Mouse (Mus musculus) liver, embryonic 12.5 days (tissue): ENCODE data around the gene Kcne1. TPM values are rescaled to one million over a fixed set of nuclear protein-coding genes. Genes with fewer than 3 reads are reported as not detected.
A peak's percentile ranks its signal among the peaks of the same experiment; 100 is the strongest.

Experiments
- ATAC-seq: fragments of 200-750 bp; cut with Nextera tagmentation; 2 replicates; pipeline ENCODE4 v1.8.0; 2017; ENCODE audit warnings: moderate number of reproducible peaks, mild to moderate bottlenecking, moderate library complexity
- H3K27ac ChIP-seq: fragments of 300-500 bp; sonication (generic); 2 replicates; pipeline ENCODE4 v1.5.1; 2016; ENCODE audit warnings: mild to moderate bottlenecking
- H3K27me3 ChIP-seq: fragments of 300-500 bp; sonication (generic); replicated peaks from 2 replicates; pipeline ENCODE4 v1.6.1; 2016; ENCODE audit warnings: mild to moderate bottlenecking, moderate library complexity
- H3K36me3 ChIP-seq: fragments of 300-500 bp; sonication (generic); 2 replicates; pipeline ENCODE4 v1.6.1; 2016; ENCODE audit warnings: mild to moderate bottlenecking, moderate library complexity
- H3K4me1 ChIP-seq: fragments of 300-500 bp; sonication (generic); 2 replicates; pipeline ENCODE4 v1.6.1; 2016
- H3K4me2 ChIP-seq: fragments of 300-500 bp; sonication (generic); 2 replicates; pipeline ENCODE4 v1.6.1; 2016; ENCODE audit warnings: mild to moderate bottlenecking, moderate library complexity
- H3K4me3 ChIP-seq: fragments of 300-500 bp; sonication (generic); 2 replicates; pipeline ENCODE4 v1.5.1; 2016; ENCODE audit warnings: mild to moderate bottlenecking, moderate library complexity
- H3K9ac ChIP-seq: fragments of 300-500 bp; sonication (generic); 2 replicates; pipeline ENCODE4 v1.6.1; 2016; ENCODE audit warnings: mild to moderate bottlenecking, moderate library complexity
- H3K9me3 ChIP-seq: fragments of 300-500 bp; sonication (generic); replicated peaks from 2 replicates; pipeline ENCODE4 v1.6.1; 2016; ENCODE audit warnings: mild to moderate bottlenecking, moderate library complexity
- WGBS: fragments of 180-500 bp; shearing (Covaris S2); methylation state at CpG from one replicate; pipeline ENCODE4 v1.1.7; 2016; ENCODE audit not compliant: insufficient replicate concordance; 5-methylcytosine and 5-hydroxymethylcytosine counted together
- polyA plus RNA-seq: library from polyadenylated mRNA; unstranded; fragments of >200 nt; fragmentation: Nextera tagmentation; extraction: Ambion mirVana; gene quantifications from 2 replicates; pipeline ENCODE4 v1.2.1, GENCODE M21; 2016

The Kcne1 gene
- polyA plus RNA-seq, 1 experiment from 2014 or later = not detected

DNA sequence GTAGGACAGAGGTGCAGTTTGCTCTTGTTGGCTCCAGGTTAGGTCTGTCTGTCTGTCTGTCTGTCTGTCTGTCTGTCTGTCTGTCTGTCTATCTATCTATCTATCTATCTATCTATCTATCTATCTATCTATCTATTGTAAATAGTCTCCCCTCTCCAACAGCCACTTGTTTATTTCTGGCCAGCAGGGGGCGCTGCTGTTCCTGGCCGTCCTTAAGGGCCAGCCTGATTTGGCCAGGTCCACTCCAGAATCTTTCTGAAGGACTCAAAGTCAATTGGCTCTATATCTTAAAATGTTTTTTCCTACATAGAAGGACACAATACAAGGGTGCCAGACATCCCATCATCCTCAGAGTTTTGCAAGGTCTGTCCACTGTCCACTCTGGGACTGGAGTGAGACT, 25.8 kb upstream of the Kcne1 start:
- Histone ChIP-seq H3K27ac (no peak overlapping the region), H3K4me1 (no peaks in the 10 kb centered on the region), H3K4me2 (no peak overlapping the region), H3K9me3 (no peaks in the 10 kb centered on the region), H3K36me3 (no peaks in the 10 kb centered on the region), H3K4me3 (no peak overlapping the region), H3K27me3 (peaks cover 12% of the 10 kb centered on the region), H3K9ac (no peak overlapping the region)
- ATAC-seq = no peak
- 0% methylated on average over 2 of the region's 2 CpGs for WGBS

GRCm38 (mm10) chr16:92383412-92383811, 24.1 kb upstream of the Kcne1 start:
- Histone ChIP-seq H3K4me1 (no peaks in the 10 kb centered on the region), H3K27ac (no peak overlapping the region), H3K4me2 (no peak overlapping the region), H3K9me3 (no peaks in the 10 kb centered on the region), H3K36me3 (no peaks in the 10 kb centered on the region), H3K27me3 (peaks cover 12% of the 10 kb centered on the region), H3K4me3 (no peak overlapping the region), H3K9ac (no peak overlapping the region)
- no peak for ATAC-seq

DNA sequence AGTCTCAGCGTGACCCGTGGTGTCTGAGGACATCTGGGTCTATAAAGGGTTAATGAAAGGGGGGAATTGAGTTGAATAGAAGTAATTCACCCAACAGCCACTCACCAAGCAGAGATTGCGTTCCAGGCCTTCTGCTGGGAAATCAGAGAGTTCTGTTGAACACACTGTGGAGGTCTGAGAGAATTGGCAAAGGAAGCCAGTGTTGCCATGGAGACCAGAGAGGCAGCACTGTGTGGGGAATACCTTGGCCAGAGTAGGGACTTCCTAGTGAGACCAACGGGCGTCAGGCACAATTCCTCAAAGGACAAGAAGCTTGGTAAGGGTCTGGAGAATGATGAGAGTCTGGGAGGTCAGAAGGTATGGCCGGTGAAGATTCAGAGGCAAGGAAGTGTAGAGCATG, 23.2 kb upstream of the Kcne1 start:
- no peak overlapping the region for H3K9ac ChIP-seq
- WGBS = 60% methylated on average over 6 of the region's 6 CpGs

DNA sequence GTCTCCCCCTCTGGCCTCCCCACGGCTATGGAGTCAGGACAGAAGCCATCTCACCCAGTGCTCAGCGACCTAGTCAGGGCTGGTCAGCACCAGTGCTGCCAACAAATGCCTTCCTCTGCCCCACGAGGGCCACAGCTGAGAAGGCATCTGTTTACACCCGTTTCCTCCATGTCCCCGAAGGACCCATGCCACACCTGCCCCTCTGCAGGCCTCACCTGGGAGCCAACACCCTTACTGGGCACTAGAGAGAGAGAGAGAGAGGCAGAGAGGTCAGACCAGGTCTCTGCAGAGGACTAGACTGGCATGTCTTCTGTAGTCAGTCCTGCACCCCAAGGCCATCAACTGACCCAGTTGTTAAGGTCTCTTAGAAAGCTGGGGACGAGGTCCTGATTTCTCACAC, 21.8 kb upstream of the Kcne1 start:
- H3K9me3 ChIP-seq = no peaks in the 10 kb centered on the region
- H3K36me3 ChIP-seq = no peaks in the 10 kb centered on the region
- H3K4me2 ChIP-seq = no peak overlapping the region
- WGBS = 53% methylated on average over 6 of the region's 6 CpGs
- no peak overlapping the region for H3K9ac ChIP-seq
- no peaks in the 10 kb centered on the region for H3K4me1 ChIP-seq
- ATAC-seq = no peak
- peaks cover 11% of the 10 kb centered on the region for H3K27me3 ChIP-seq
- no peak overlapping the region for H3K27ac ChIP-seq
- H3K4me3 ChIP-seq = no peak overlapping the region

More for the DNA sequence above, 23.2 kb upstream of the Kcne1 start:
- Histone ChIP-seq H3K4me3 (no peak overlapping the region), H3K27ac (no peak overlapping the region), H3K4me1 (no peaks in the 10 kb centered on the region), H3K36me3 (no peaks in the 10 kb centered on the region), H3K27me3 (peaks cover 12% of the 10 kb centered on the region), H3K9me3 (no peaks in the 10 kb centered on the region), H3K4me2 (no peak overlapping the region)
- ATAC-seq = no peak

DNA sequence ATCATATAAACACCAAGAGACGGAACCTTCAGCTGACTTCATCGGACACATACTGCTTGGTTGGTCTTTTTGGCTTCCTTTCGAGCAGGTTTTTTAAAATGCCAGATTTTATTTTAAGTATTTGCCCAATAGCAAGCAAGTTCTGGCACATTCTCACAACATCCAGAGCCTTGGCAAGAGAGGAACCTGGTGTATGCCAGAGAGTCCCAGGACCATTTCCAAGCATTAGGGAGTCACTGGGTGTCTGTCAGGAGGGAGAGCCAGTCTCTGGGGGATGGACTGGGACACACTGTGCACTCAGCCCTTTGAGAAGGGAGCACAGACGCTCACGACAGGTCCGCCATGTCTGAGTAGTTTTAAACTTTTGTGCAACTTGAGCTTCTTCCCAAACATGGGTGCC, 17.7 kb upstream of the Kcne1 start:
- Histone ChIP-seq H3K27me3 (peaks cover 21% of the 10 kb centered on the region), H3K4me3 (no peak overlapping the region), H3K4me1 (no peaks in the 10 kb centered on the region), H3K27ac (no peak overlapping the region), H3K36me3 (no peaks in the 10 kb centered on the region), H3K4me2 (no peak overlapping the region), H3K9ac (no peak overlapping the region), H3K9me3 (no peaks in the 10 kb centered on the region)
- WGBS = 85% methylated on average over 6 of the region's 6 CpGs
- no peak for ATAC-seq

- Histone ChIP-seq H3K27me3 (peaks cover 35% of the 10 kb centered on the region), H3K4me2 (no peak overlapping the region), H3K9ac (no peak overlapping the region), H3K27ac (no peak overlapping the region), H3K9me3 (no peaks in the 10 kb centered on the region), H3K36me3 (no peaks in the 10 kb centered on the region), H3K4me1 (peaks cover 24% of the 10 kb centered on the region), H3K4me3 (no peak overlapping the region)
- WGBS = 38% methylated on average over 5 of the region's 5 CpGs
- ATAC-seq = no peak
Measured at GRCm38 (mm10) chr16:92371623-92372022, 12.4 kb upstream of the Kcne1 start.

- Histone ChIP-seq H3K4me2 (peak overlapping the region; percentile 39), H3K36me3 (no peaks in the 10 kb centered on the region), H3K27ac (peak overlapping the region; percentile 68), H3K4me1 (peaks cover 24% of the 10 kb centered on the region), H3K4me3 (no peak overlapping the region), H3K27me3 (peaks cover 38% of the 10 kb centered on the region), H3K9me3 (no peaks in the 10 kb centered on the region), H3K9ac (peak overlapping the region; percentile 35)
- peak; percentile 98 for ATAC-seq
- WGBS = 7% methylated on average over 2 of the region's 2 CpGs
Measured at GRCm38 (mm10) chr16:92369260-92369659, 10.0 kb upstream of the Kcne1 start.

DNA sequence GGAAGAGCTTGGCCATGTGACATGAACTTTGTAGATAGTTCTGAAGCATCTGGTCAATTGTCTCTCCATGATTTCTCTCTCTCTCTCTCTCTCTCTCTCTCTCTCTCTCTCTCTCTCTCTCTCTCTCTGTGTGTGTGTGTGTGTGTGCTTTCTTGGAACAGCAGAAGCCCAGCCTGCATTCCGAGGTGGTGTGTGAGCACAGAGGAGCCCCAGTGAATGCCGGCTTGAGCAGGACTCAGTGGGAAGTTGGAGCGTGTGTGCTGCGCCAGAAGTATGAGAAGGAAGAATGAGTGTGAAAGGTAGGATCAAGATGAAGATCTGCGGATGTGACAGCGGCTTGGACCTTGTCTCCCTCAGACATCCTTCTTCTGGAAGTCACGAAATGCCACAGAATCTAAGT, 6.2 kb upstream of the Kcne1 start:
- no peaks in the 10 kb centered on the region for H3K36me3 ChIP-seq
- no peak for ATAC-seq
- no peak overlapping the region for H3K4me2 ChIP-seq
- H3K4me3 ChIP-seq = no peak overlapping the region
- no peaks in the 10 kb centered on the region for H3K9me3 ChIP-seq
- peaks cover 27% of the 10 kb centered on the region for H3K27me3 ChIP-seq
- no peak overlapping the region for H3K9ac ChIP-seq
- WGBS = 69% methylated on average over 7 of the region's 7 CpGs
- H3K27ac ChIP-seq = no peak overlapping the region
- H3K4me1 ChIP-seq = peaks cover 24% of the 10 kb centered on the region

DNA sequence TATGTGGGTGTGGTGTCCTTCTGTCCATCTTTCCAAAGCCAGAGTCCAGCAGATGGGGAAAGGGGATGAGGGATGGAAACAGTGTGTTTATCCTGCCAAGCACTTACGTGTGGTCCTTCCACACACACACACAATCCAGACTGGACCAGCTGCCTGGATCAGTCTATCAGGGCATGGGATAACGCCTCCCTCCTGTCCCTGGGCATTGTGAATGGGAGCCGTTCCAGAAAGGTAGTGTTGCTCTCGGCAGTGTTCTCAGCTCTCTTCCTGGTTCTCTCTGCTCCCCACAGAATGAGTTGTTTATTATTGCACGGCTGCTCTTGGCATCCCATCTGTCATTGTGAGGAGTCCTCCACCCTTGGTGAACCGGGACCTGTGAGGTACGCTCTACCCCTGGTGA, 1.4 kb upstream of the Kcne1 start:
- ATAC-seq = no peak
- Histone ChIP-seq H3K27ac (no peak overlapping the region), H3K36me3 (no peaks in the 10 kb centered on the region), H3K4me3 (no peak overlapping the region), H3K9ac (no peak overlapping the region), H3K4me1 (peaks cover 15% of the 10 kb centered on the region), H3K4me2 (no peak overlapping the region), H3K9me3 (no peaks in the 10 kb centered on the region), H3K27me3 (peaks cover 59% of the 10 kb centered on the region)
- WGBS = 80% methylated on average over 7 of the region's 7 CpGs

DNA sequence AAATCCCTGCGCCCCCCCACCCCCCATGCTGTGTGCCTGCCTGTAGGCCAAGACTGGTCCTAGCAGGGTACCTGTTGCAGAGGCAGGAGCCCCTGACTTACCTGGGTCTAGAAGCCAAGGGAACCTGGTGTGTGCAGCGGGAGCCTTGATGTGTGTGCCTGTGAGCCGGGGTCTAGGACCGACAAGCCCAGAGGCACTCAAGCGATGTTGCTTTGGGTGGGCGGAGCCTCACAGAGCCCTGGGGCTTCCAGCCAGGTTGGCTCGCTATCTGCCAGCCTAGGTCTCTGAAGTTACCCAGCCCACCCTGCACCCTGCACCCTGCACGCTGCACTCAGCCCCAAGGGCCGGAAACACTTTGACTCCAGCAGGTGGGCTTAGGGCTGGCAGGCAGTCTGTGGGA, 534 bp downstream of the Kcne1 start:
- Histone ChIP-seq H3K9me3 (no peaks in the 10 kb centered on the region), H3K36me3 (no peaks in the 10 kb centered on the region), H3K4me1 (peaks cover 19% of the 10 kb centered on the region), H3K27me3 (peaks cover 51% of the 10 kb centered on the region), H3K9ac (no peak overlapping the region), H3K4me3 (no peak overlapping the region), H3K4me2 (no peak overlapping the region), H3K27ac (no peak overlapping the region)
- WGBS = 25% methylated on average over 9 of the region's 9 CpGs
- ATAC-seq = 0 out of 2 replicates have a peak, but pooled peaks have one; percentile 40

- Histone ChIP-seq H3K36me3 (no peaks in the 10 kb centered on the region), H3K4me1 (peaks cover 19% of the 10 kb centered on the region), H3K27ac (no peak overlapping the region), H3K9ac (no peak overlapping the region), H3K4me2 (no peak overlapping the region), H3K9me3 (no peaks in the 10 kb centered on the region), H3K27me3 (peaks cover 51% of the 10 kb centered on the region), H3K4me3 (no peak overlapping the region)
- ATAC-seq = no peak
- 78% methylated on average over 10 of the region's 10 CpGs for WGBS
Measured at GRCm38 (mm10) chr16:92357566-92357965, 1.7 kb downstream of the Kcne1 start.

DNA sequence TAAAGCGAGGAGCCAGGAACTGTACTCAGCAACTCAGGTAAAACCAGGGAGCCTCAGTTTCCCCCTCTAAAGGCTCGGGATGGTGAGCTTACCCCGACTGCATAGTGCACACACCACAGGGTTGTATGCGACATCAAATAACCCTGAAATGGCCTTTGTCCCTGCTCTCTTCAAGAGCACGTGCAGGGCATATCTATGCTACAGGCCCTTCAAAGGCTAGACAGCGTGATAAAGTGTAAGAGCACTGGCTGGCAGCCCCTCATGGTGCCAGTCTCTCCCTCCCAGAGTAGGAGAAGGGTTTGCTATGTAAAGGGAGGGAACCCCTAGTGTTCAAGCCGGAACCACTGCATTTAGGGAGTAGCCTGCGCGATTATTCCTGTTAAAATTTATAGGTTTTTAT, 2.2 kb downstream of the Kcne1 start:
- WGBS = 64% methylated on average over 9 of the region's 9 CpGs
- ATAC-seq = no peak
- H3K9me3 ChIP-seq = no peaks in the 10 kb centered on the region
- no peak overlapping the region for H3K27ac ChIP-seq
- peaks cover 48% of the 10 kb centered on the region for H3K27me3 ChIP-seq
- H3K4me3 ChIP-seq = no peak overlapping the region
- no peak overlapping the region for H3K4me2 ChIP-seq
- no peak overlapping the region for H3K9ac ChIP-seq
- H3K36me3 ChIP-seq = no peaks in the 10 kb centered on the region
- H3K4me1 ChIP-seq = peaks cover 19% of the 10 kb centered on the region

- H3K4me2 ChIP-seq = no peak overlapping the region
- peaks cover 19% of the 10 kb centered on the region for H3K4me1 ChIP-seq
- no peak for ATAC-seq
- H3K9ac ChIP-seq = no peak overlapping the region
- H3K27me3 ChIP-seq = peaks cover 39% of the 10 kb centered on the region
- H3K36me3 ChIP-seq = no peaks in the 10 kb centered on the region
- no peak overlapping the region for H3K4me3 ChIP-seq
- H3K27ac ChIP-seq = no peak overlapping the region
- no peaks in the 10 kb centered on the region for H3K9me3 ChIP-seq
- WGBS = 37% methylated on average over 11 of the region's 11 CpGs
Measured at GRCm38 (mm10) chr16:92355982-92356381, 3.3 kb downstream of the Kcne1 start.
